Mouse (Mus musculus) skeletal muscle tissue, adult 2 months (tissue): ENCODE results near the gene Zfp36l2.
A peak's percentile ranks its signal among the peaks of the same experiment; 100 is the strongest.
"Not testable (repeated sequence)": the region's sequence is repeated elsewhere in the genome, so short reads cannot be mapped to it uniquely, and the experiment has no call there.

Source experiments
- DNase-seq: peaks from one replicate; pipeline ENCODE4 v3.0.0-alpha.2; 2012; ENCODE audit warnings: low read depth, low spot score

Gene Zfp36l2

GRCm38 (mm10) chr17:84187727-84188373, at the start of gene Zfp36l2:
TSS of gene Zfp36l2 (minus strand) at chr17:84187947.
- peak; percentile 94 for DNase-seq

- DNase-seq = no peak
Observed at GRCm38 (mm10) chr17:84236781-84237557, 49.2 kb upstream of the Zfp36l2 start.

GRCm38 (mm10) chr17:84235399-84235928, 47.7 kb upstream of the Zfp36l2 start:
- DNase-seq = no peak

GRCm38 (mm10) chr17:84234785-84235184, 47.0 kb upstream of the Zfp36l2 start:
- not testable (repeated sequence) for DNase-seq

GRCm38 (mm10) chr17:84233758-84234157, 46.0 kb upstream of the Zfp36l2 start:
- DNase-seq = no peak

- DNase-seq = no peak
Observed at GRCm38 (mm10) chr17:84231361-84231760, 43.6 kb upstream of the Zfp36l2 start.

GRCm38 (mm10) chr17:84228223-84228622, 40.5 kb upstream of the Zfp36l2 start:
- no peak for DNase-seq

- no peak for DNase-seq
Observed at GRCm38 (mm10) chr17:84226681-84227080, 38.9 kb upstream of the Zfp36l2 start.

GRCm38 (mm10) chr17:84226231-84226630, 38.5 kb upstream of the Zfp36l2 start:
- no peak for DNase-seq

- DNase-seq = no peak
Observed at GRCm38 (mm10) chr17:84224217-84224887, 36.6 kb upstream of the Zfp36l2 start.

- not testable (repeated sequence) for DNase-seq
Observed at GRCm38 (mm10) chr17:84218841-84219240, 31.1 kb upstream of the Zfp36l2 start.

GRCm38 (mm10) chr17:84217696-84218095, 29.9 kb upstream of the Zfp36l2 start:
- peak; percentile 48 for DNase-seq

GRCm38 (mm10) chr17:84215264-84215960, 27.7 kb upstream of the Zfp36l2 start:
- DNase-seq = no peak

- no peak for DNase-seq
Observed at GRCm38 (mm10) chr17:84213464-84213863, 25.7 kb upstream of the Zfp36l2 start.

- no peak for DNase-seq
Observed at GRCm38 (mm10) chr17:84207611-84208010, 19.9 kb upstream of the Zfp36l2 start.

GRCm38 (mm10) chr17:84206239-84206638, 18.5 kb upstream of the Zfp36l2 start:
- no peak for DNase-seq

- no peak for DNase-seq
Observed at GRCm38 (mm10) chr17:84204962-84205361, 17.2 kb upstream of the Zfp36l2 start.

GRCm38 (mm10) chr17:84203340-84203739, 15.6 kb upstream of the Zfp36l2 start:
- DNase-seq = no peak

GRCm38 (mm10) chr17:84201183-84201582, 13.4 kb upstream of the Zfp36l2 start:
- no peak for DNase-seq

- no peak for DNase-seq
Observed at GRCm38 (mm10) chr17:84197912-84198344, 10.2 kb upstream of the Zfp36l2 start.

GRCm38 (mm10) chr17:84196329-84196728, 8.6 kb upstream of the Zfp36l2 start:
- no peak for DNase-seq

GRCm38 (mm10) chr17:84195835-84196234, 8.1 kb upstream of the Zfp36l2 start:
- DNase-seq = no peak
